Mouse (Mus musculus): ENCODE results near the gene Ltbr.

GRCm38 (mm10) chr6:125307091-125307490, 6.6 kb downstream of the Ltbr start:
- TF ChIP-seq CTCF (IDR thresholded peaks at IDR 0.05; ENCODE audit: insufficient read depth, low read depth, low read length) (no peak), POLR2A (IDR thresholded peaks at IDR 0.05; ENCODE audit: insufficient read depth, low read depth, low read length) (no peak)
